ENCODE assay signal across 15 mouse cellular contexts in genomic region chr8:127194786-127195407, GRCm38 (mm10).
DNase-seq lines count a peak whose midpoint lies in the region; ATAC-seq lines count a peak whose summit lies in the region.
"Had no signal": no experiment of that assay in that cellular context is flagged by ENCODE, and none has a peak within 500 bp of the region (broad histone marks: within the 10 kb centered on the region; RNA-seq: fewer than 3 reads in every experiment).

No protein-coding gene starts in this region.

- H3K9ac ChIP-seq in forebrain, embryonic 13.5 days: no peak overlapping the region
- H3K9ac ChIP-seq in hindbrain, embryonic 16.5 days (ENCODE audit: low read depth, low read length): peak overlapping the region; percentile 45
- peak overlapping the region; percentile 33; the same call in 1 of the 2 replicates for H3K9ac ChIP-seq in midbrain, embryonic 16.5 days (ENCODE audit: low read depth, low read length)
- H3K9ac ChIP-seq: kidney, embryonic 15.5 days; lung, embryonic 14.5 days had no signal

- intact Hi-C loops in heart, postnatal 36 days (cut with DNase I): loop anchor here (5.0 to 10.0 kb wide), 6 partner anchors 72 to 1357 kb away; no protein-coding TSS in a partner anchor

- peak; percentile 75 for DNase-seq in heart, adult 11 months
- DNase-seq in heart, postnatal 36 days: no peak
- no peak for DNase-seq in gastrocnemius, postnatal 25 days
- no peak for DNase-seq in cerebellum, adult 9-11 months
- no peak for DNase-seq in right cerebral cortex, postnatal 36 days (ENCODE audit: low spot score in 2 of 2)
- DNase-seq: lung, embryonic 14.5 days; thymus, adult 2 months had no signal

- no peak for ATAC-seq in forebrain, embryonic 13.5 days
- ATAC-seq in hindbrain, embryonic 16.5 days: peak; percentile 43
- no peak; the same call in 1 of the 2 replicates for ATAC-seq in midbrain, embryonic 16.5 days
- ATAC-seq: activated CD4-positive, CD25-positive, alpha-beta regulatory T cell, adult 4 months; inflammation-experienced regulatory T-cells, adult 6 months had no signal

- peaks cover 50% of the 10 kb centered on the region for H3K4me1 ChIP-seq in forebrain, embryonic 13.5 days
- peaks cover 32% of the 10 kb centered on the region for H3K4me1 ChIP-seq in hindbrain, embryonic 16.5 days (ENCODE audit: control insufficient read depth, insufficient read depth, low read depth, low read length)
- H3K4me1 ChIP-seq in midbrain, embryonic 16.5 days (ENCODE audit: control insufficient read depth, insufficient read depth, low read length): peaks cover 40% of the 10 kb centered on the region

- H3K4me2 ChIP-seq in forebrain, embryonic 13.5 days: no peak overlapping the region
- H3K4me2 ChIP-seq in hindbrain, embryonic 16.5 days (ENCODE audit: low read length): no peak overlapping the region
- peak overlapping the region; percentile 10 for H3K4me2 ChIP-seq in midbrain, embryonic 16.5 days (ENCODE audit: low read length)
- H3K4me2 ChIP-seq: kidney, embryonic 15.5 days; lung, embryonic 14.5 days had no signal

- no peaks in the 10 kb centered on the region for H3K36me3 ChIP-seq in forebrain, embryonic 13.5 days (ENCODE audit: poor library complexity, severe bottlenecking)
- no peaks in the 10 kb centered on the region for H3K36me3 ChIP-seq in hindbrain, embryonic 16.5 days (ENCODE audit: control insufficient read depth, insufficient read depth, low read length)
- H3K36me3 ChIP-seq in midbrain, embryonic 16.5 days (ENCODE audit: control insufficient read depth, insufficient read depth, low read length): no peaks in the 10 kb centered on the region
- H3K36me3 ChIP-seq: kidney, embryonic 15.5 days had no signal

- H3K27ac ChIP-seq in forebrain, embryonic 13.5 days: peak overlapping the region; percentile 42
- peak overlapping the region; percentile 63 for H3K27ac ChIP-seq in hindbrain, embryonic 16.5 days (ENCODE audit: low read depth, low read length)
- H3K27ac ChIP-seq in midbrain, embryonic 16.5 days (ENCODE audit: low read length): peak overlapping the region; percentile 62
- H3K27ac ChIP-seq: kidney, embryonic 15.5 days; left cerebral cortex, adult 2 months had no signal

- no peak overlapping the region for H3K4me3 ChIP-seq in forebrain, embryonic 13.5 days
- H3K4me3 ChIP-seq in hindbrain, embryonic 16.5 days (ENCODE audit: low read length): no peak overlapping the region
- no peak overlapping the region for H3K4me3 ChIP-seq in midbrain, embryonic 16.5 days (ENCODE audit: low read depth, low read length)
- H3K4me3 ChIP-seq: kidney, embryonic 15.5 days; left cerebral cortex, adult 2 months had no signal

- WGBS in forebrain, embryonic 13.5 days: 45% methylated on average over 15 of the region's 15 CpGs
- 41% methylated on average over 15 of the region's 15 CpGs for WGBS in hindbrain, embryonic 16.5 days
- WGBS in midbrain, embryonic 16.5 days: 33% methylated on average over 15 of the region's 15 CpGs

- H3K27me3 ChIP-seq in forebrain, embryonic 13.5 days: no peaks in the 10 kb centered on the region
- no peaks in the 10 kb centered on the region for H3K27me3 ChIP-seq in hindbrain, embryonic 16.5 days (replicated peaks; ENCODE audit: control insufficient read depth, insufficient read depth, low read length)
- no peaks in the 10 kb centered on the region for H3K27me3 ChIP-seq in midbrain, embryonic 16.5 days (ENCODE audit: control insufficient read depth, insufficient read depth, low read depth, low read length)
- H3K27me3 ChIP-seq: CH12.LX; kidney, embryonic 15.5 days had no signal

- H3K9me3 ChIP-seq in forebrain, embryonic 13.5 days (replicated peaks): no peaks in the 10 kb centered on the region
- H3K9me3 ChIP-seq in hindbrain, embryonic 16.5 days (ENCODE audit: control insufficient read depth, low read length): no peaks in the 10 kb centered on the region
- no peaks in the 10 kb centered on the region for H3K9me3 ChIP-seq in midbrain, embryonic 16.5 days (replicated peaks; ENCODE audit: control insufficient read depth, low read length, poor library complexity, severe bottlenecking)
- H3K9me3 ChIP-seq: kidney, embryonic 15.5 days had no signal
